Mouse (Mus musculus) bone marrow macrophage, adult 2 months (primary cell): ENCODE results near the gene Arl5b.

Experiments
- CTCF ChIP-seq: IDR thresholded peaks from 2 replicates; pipeline ENCODE4 v1.5.1; 2012; ENCODE audit warnings: low read depth, mild to moderate bottlenecking, low read length, moderate library complexity
- POLR2A ChIP-seq: IDR thresholded peaks from 2 replicates; pipeline ENCODE4 v1.6.1; 2012; ENCODE audit warnings: mild to moderate bottlenecking, low read depth, low read length, borderline replicate concordance

DNA sequence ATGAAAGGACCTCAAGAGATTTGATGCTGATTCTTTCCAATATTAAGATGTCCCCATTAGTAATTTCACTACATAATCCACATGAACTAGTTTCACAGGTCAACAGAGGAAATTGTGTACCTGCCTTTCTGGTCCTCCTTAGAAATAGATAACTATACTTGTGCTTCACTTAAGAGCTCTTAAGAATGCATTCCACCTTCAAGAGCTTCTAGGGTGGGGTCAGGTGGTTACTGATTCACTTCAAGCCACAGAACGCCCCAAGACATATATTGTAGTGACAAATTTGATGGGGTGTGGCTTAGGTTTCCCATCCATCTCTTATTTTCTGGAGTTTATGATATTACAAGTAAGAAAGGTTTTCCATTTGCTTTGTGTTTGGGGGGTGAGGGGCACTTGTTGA lies 38.1 kb downstream of the Arl5b start:
- TF ChIP-seq CTCF, result no peak
- TF ChIP-seq POLR2A, result no peak
